Mouse (Mus musculus): ENCODE results near the gene Agap2. TPM values are rescaled to one million over a fixed set of nuclear protein-coding genes. Genes with fewer than 3 reads are reported as not detected.
"Not testable (repeated sequence)": the region's sequence is repeated elsewhere in the genome, so short reads cannot be mapped to it uniquely, and the experiment has no call there.

Agap2 gene
- polyA plus RNA-seq, 1 experiment from 2014 or later: not detected

DNA sequence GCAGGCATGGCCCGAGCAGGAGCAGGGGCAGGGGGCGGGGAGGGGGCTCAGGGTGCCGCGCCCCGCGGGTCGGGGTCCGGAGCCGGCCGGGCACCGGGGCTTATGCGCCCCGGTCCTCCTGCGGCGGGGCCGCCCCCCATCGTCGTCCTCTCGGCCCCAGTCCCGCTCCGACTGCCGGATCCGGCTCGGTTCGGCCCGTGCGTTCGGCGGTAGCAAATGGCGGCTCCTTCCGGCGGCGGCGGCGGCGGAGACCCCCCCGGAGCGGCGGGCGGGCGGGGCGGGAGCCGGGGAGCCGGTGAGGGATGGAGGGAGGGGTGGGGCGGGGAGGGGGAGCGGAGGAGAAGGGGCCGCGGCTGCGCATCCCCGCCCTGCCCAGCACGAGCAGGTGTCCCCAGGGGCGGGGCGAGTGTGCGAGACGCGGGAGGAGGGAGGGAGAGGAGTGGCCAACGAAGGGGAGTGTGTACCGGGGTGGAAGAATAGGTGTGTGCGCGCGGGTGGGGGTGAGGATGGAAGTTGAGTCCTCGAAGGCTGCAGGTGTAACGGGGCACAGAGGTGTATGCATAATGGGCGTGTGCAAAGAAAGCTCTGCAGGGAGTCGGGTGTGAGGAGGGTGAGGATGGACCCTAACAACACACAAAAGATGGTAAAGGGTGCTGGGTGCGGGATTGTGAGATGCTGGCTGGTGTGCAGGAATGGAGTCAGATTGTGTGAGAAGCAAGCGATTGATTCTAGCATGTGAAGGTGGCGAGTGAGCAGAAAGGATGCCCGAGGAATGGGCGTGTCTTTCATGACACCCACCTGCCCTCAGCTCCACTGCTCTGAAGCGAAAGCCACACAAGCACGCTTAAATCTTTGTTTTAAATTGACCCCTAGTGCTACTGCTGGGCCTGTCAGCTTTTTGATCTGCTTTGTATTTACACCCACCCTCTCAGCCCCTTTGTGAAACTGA, 14.8 kb upstream of the Agap2 start, which contains the start of gene March9:
Gene March9, minus strand, starts transcription at position 217 of the 949 bp plus-strand sequence.
- peak within 1 kb of the TSS; percentile 76 for H3K9ac ChIP-seq
- peaks cover 3% of the 10 kb centered on the region for H3K36me3 ChIP-seq
- H3K4me3 ChIP-seq: peak within 1 kb of the TSS; percentile 81
- no peaks in the 10 kb centered on the region for H3K9me3 ChIP-seq (replicated peaks)
- no peak within 1 kb of the TSS for H3K27ac ChIP-seq
- peaks cover 34% of the 10 kb centered on the region for H3K4me1 ChIP-seq (replicated peaks)
- H3K27me3 ChIP-seq: peaks cover 60% of the 10 kb centered on the region
- ATAC-seq (replicated peaks; ENCODE audit: insufficient number of reproducible peaks, insufficient read depth, low FRiP score, low read depth): peak; percentile 20
- WGBS: 1% methylated on average over 57 of the region's 72 CpGs
- peak within 1 kb of the TSS; percentile 100 for H3K4me2 ChIP-seq

DNA sequence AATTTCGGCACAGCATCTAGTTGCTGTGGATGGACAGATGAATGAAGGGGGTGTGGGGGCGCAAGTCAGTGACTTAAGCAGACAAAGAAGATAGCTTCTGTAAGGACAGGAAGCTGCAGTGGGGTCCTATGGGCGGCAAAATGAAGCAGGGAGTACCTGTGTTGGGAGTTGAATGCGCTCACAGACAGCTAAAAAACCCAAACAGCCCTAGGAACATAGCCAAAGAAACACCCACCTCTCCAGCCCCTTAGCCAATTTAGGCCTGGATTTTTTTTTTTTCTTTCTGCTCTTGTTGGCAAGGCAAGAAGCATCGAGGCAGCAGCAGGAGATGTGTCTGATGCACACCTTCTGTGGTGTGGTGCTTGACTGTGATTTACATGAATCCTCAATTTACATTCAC, 14.0 kb upstream of the Agap2 start:
- Histone ChIP-seq H3K36me3 (peaks cover 12% of the 10 kb centered on the region), H3K4me2 (no peak overlapping the region), H3K9ac (no peak overlapping the region), H3K27me3 (peaks cover 54% of the 10 kb centered on the region), H3K9me3 (replicated peaks) (no peaks in the 10 kb centered on the region), H3K4me3 (peak overlapping the region; percentile 81; the same call in 1 of the 2 replicates), H3K27ac (no peak overlapping the region), H3K4me1 (replicated peaks) (peaks cover 36% of the 10 kb centered on the region)
- 57% methylated on average over 5 of the region's 5 CpGs for WGBS
- no peak for ATAC-seq (replicated peaks; ENCODE audit: insufficient number of reproducible peaks, insufficient read depth, low FRiP score, low read depth)

DNA sequence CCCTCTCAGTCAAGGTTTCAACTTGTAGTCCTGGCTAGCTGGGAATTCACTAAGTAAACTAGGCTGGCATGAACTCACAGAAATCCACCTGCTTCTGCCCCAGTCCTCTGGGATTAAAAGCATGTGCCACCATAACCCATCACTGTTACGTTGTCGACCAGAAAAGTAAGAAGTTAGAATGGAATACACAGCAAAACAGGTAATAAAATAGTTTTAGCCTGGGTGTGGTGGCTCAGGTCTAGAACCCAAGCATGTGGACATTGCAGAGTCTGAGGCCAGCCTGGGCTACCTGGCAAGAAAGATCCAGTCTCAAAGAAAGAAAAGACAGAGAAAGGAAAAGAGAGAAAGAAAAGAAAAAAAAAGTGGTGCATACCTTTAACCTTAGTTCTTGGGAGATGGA, 13.6 kb upstream of the Agap2 start:
- no peak for ATAC-seq (replicated peaks; ENCODE audit: insufficient number of reproducible peaks, insufficient read depth, low FRiP score, low read depth)

DNA sequence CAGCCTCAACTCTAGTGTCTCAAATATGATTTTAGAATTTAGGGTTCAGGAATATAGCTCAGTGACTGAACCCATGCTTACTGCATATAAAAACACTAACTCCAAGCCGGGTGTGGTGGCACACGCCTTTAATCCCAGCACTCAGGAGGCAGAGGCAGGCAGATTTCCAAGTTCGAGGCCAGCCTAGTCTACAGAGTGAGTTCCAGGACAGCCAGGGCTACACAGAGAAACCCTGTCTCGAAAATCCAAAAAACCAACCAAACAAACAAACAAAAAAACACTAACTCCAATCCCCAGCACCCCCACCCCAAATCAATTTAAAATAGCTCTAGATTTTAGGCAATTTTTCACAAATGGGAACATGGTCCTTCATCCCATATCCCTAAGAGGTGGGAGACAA, 13.0 kb upstream of the Agap2 start:
- Histone ChIP-seq H3K36me3 (peaks cover 22% of the 10 kb centered on the region), H3K4me1 (replicated peaks) (peaks cover 37% of the 10 kb centered on the region), H3K27me3 (peaks cover 52% of the 10 kb centered on the region)
- H3K4me3 ChIP-seq; ATAC-seq (replicated peaks; ENCODE audit: insufficient number of reproducible peaks, insufficient read depth, low FRiP score, low read depth); H3K27ac ChIP-seq; H3K9me3 ChIP-seq (replicated peaks); H3K4me2 ChIP-seq; H3K9ac ChIP-seq: not testable (repeated sequence)
- 82% methylated on average over 4 of the region's 4 CpGs for WGBS

More for the DNA sequence above, 13.6 kb upstream of the Agap2 start:
- Histone ChIP-seq H3K4me3 (no peak overlapping the region), H3K9ac (no peak overlapping the region), H3K9me3 (replicated peaks) (no peaks in the 10 kb centered on the region), H3K4me1 (replicated peaks) (peaks cover 37% of the 10 kb centered on the region), H3K27ac (no peak overlapping the region), H3K4me2 (no peak overlapping the region), H3K36me3 (peaks cover 16% of the 10 kb centered on the region), H3K27me3 (peaks cover 53% of the 10 kb centered on the region)
- 75% methylated on average over 2 of the region's 2 CpGs for WGBS

DNA sequence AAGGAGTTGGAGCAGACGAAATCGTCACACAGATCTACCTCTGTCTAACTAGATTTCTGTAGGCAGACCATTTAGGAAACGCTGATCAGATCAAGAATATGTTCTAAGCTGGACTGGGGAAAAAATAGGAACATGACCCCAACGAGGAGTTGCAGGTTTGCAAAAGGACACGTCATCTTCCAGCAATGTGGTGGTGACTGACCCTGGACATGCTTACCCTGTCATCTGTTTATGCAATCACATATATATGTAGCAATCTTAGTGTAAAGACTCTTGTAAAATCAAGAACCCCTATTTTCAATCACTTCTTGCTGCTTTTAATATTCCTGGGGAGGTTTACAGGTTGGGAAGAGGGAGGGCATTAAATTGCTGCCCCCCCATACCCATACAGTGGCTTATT, 12.6 kb upstream of the Agap2 start:
- Histone ChIP-seq H3K36me3 (peaks cover 26% of the 10 kb centered on the region), H3K4me2 (no peak overlapping the region), H3K27me3 (peaks cover 48% of the 10 kb centered on the region), H3K9ac (no peak overlapping the region), H3K9me3 (replicated peaks) (no peaks in the 10 kb centered on the region), H3K4me1 (replicated peaks) (peaks cover 37% of the 10 kb centered on the region), H3K4me3 (no peak overlapping the region; the same call in 1 of the 2 replicates), H3K27ac (0 out of 2 replicates have a peak overlapping the region, but pooled peaks have one; percentile 45)
- WGBS: 66% methylated on average over 5 of the region's 5 CpGs
- ATAC-seq (replicated peaks; ENCODE audit: insufficient number of reproducible peaks, insufficient read depth, low FRiP score, low read depth): no peak

DNA sequence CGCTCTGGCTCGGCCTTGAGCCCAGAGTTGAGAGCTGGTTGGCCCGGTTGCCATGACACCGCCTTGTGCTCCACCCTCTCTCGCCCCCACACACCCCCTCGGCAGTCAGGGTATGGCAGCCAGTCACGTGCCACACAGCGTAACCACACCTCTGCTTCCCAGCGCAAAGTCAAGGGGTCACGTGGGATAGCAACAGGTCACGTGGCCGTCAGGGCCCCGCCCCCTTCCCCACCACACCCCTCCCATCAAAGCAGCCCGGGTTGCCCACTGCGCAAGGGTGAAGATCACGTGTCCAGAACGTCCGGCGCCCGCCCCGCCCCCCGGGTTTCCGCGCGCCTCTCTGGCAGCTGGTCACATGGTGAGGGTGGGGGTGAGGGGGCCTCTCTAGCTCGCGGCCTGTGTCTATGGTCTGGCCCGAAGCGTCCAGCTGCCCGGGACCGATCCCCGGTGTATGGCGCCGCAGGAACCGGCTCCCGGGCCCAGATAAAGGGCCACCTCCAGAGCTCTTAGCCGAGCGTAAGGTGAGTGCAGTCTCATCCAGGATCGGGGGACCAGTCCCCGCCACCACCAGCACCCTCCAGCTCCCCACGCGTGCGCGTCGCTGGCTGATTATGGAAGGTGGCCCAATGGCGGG, 11.7 kb upstream of the Agap2 start, which contains the start of gene Cdk4:
Gene Cdk4, plus strand, starts transcription at position 296 of the 634 bp plus-strand sequence.
- Histone ChIP-seq H3K36me3 (peaks cover 34% of the 10 kb centered on the region), H3K9me3 (replicated peaks) (no peaks in the 10 kb centered on the region), H3K9ac (peak within 1 kb of the TSS; percentile 93), H3K4me2 (peak within 1 kb of the TSS; percentile 80), H3K4me3 (peak within 1 kb of the TSS; percentile 80), H3K4me1 (replicated peaks) (peaks cover 38% of the 10 kb centered on the region), H3K27me3 (peaks cover 40% of the 10 kb centered on the region), H3K27ac (peak within 1 kb of the TSS; percentile 86)
- peak; percentile 90 for ATAC-seq (replicated peaks; ENCODE audit: insufficient number of reproducible peaks, insufficient read depth, low FRiP score, low read depth)
- WGBS: under 1% methylated on average over 46 of the region's 46 CpGs

DNA sequence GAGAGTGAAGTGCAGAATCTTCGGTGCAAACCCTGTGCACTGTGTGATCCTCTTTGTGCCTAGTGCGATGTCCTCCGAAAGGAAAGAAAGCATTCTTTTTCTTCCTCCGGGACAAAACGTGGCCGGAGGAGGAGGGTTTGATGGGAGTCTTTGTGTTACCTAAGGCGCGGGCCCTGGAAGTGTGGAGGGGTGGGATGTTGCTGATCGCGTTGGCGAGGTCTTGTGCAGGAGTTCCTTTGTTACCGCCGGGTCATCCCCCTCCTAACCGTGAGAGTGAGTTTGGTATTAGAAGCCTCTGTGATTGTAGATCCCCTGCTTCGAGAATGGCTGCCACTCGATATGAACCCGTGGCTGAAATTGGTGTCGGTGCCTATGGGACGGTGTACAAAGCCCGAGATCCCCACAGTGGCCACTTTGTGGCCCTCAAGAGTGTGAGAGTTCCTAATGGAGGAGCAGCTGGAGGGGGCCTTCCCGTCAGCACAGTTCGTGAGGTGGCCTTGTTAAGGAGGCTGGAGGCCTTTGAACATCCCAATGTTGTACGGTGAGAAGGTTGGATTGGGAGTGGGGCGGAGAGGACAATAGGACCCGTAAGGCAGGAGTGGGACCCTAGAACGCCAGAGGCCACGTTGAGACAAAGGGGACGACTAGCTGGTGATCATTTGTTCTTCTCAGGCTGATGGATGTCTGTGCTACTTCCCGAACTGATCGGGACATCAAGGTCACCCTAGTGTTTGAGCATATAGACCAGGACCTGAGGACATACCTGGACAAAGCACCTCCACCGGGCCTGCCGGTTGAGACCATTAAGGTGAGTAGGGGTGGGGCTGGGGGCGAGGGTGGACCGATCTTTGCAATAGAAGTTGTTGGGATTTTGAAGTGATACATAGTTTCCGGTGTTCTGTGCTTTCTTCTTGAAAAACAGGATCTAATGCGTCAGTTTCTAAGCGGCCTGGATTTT, 10.9 kb upstream of the Agap2 start:
- H3K4me1 ChIP-seq (replicated peaks): peaks cover 38% of the 10 kb centered on the region
- H3K9ac ChIP-seq: peak overlapping the region; percentile 93
- peak overlapping the region; percentile 80 for H3K4me2 ChIP-seq
- peaks cover 38% of the 10 kb centered on the region for H3K36me3 ChIP-seq
- peaks cover 32% of the 10 kb centered on the region for H3K27me3 ChIP-seq
- peak overlapping the region; percentile 86 for H3K27ac ChIP-seq
- 10% methylated on average over 37 of the region's 37 CpGs for WGBS
- H3K4me3 ChIP-seq: peak overlapping the region; percentile 80
- no peaks in the 10 kb centered on the region for H3K9me3 ChIP-seq (replicated peaks)
- no peak for ATAC-seq (replicated peaks; ENCODE audit: insufficient number of reproducible peaks, insufficient read depth, low FRiP score, low read depth)

DNA sequence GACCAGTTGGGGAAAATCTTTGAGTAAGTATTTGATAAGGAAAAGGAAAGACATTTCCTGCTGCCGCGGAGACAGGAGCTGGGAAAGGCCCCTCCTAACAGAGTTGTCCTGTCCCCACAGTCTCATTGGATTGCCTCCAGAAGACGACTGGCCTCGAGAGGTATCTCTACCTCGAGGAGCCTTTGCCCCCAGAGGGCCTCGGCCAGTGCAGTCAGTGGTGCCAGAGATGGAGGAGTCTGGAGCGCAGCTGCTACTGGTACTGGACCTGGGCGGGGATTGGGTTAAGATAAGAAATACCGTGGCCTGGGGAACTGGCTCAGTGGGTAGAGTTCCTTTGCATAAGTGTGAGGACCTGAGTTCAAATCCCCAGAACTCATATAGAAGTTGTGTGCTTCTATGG, 9.1 kb upstream of the Agap2 start:
- H3K4me1 ChIP-seq (replicated peaks): peaks cover 32% of the 10 kb centered on the region
- peak overlapping the region; percentile 28; the same call in 1 of the 2 replicates for H3K27ac ChIP-seq
- WGBS: 58% methylated on average over 9 of the region's 9 CpGs
- H3K4me3 ChIP-seq: no peak overlapping the region
- no peak overlapping the region for H3K9ac ChIP-seq
- H3K9me3 ChIP-seq (replicated peaks): no peaks in the 10 kb centered on the region
- peaks cover 15% of the 10 kb centered on the region for H3K27me3 ChIP-seq
- no peak for ATAC-seq (replicated peaks; ENCODE audit: insufficient number of reproducible peaks, insufficient read depth, low FRiP score, low read depth)
- peaks cover 38% of the 10 kb centered on the region for H3K36me3 ChIP-seq
- no peak overlapping the region for H3K4me2 ChIP-seq

DNA sequence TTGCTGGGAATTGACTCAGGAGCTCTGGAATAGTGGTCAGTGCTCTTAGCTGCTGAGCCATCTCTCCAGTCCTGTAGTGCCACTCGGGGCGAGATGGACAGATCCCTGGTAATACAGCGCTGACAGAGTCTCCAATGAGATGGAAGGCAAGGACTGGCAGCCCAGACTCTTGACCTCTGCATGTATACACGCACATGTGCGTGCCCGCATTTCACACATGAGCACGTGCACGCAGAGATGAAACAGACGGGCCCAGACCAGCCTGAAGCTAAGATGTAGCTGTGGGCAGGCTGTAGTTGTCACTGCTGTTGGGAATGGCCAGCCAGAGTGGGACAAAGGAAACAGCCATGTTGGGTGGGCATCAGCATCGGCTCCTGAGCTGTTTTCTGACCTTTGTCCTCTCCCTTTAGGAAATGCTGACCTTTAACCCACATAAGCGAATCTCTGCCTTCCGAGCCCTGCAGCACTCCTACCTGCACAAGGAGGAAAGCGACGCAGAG, 8.5 kb upstream of the Agap2 start:
- Histone ChIP-seq H3K9me3 (replicated peaks) (no peaks in the 10 kb centered on the region), H3K27me3 (peaks cover 9% of the 10 kb centered on the region), H3K9ac (no peak overlapping the region), H3K4me2 (no peak overlapping the region), H3K4me3 (no peak overlapping the region), H3K27ac (no peak overlapping the region), H3K4me1 (replicated peaks) (peaks cover 36% of the 10 kb centered on the region), H3K36me3 (peaks cover 38% of the 10 kb centered on the region)
- no peak for ATAC-seq (replicated peaks; ENCODE audit: insufficient number of reproducible peaks, insufficient read depth, low FRiP score, low read depth)
- WGBS: 88% methylated on average over 14 of the region's 14 CpGs

DNA sequence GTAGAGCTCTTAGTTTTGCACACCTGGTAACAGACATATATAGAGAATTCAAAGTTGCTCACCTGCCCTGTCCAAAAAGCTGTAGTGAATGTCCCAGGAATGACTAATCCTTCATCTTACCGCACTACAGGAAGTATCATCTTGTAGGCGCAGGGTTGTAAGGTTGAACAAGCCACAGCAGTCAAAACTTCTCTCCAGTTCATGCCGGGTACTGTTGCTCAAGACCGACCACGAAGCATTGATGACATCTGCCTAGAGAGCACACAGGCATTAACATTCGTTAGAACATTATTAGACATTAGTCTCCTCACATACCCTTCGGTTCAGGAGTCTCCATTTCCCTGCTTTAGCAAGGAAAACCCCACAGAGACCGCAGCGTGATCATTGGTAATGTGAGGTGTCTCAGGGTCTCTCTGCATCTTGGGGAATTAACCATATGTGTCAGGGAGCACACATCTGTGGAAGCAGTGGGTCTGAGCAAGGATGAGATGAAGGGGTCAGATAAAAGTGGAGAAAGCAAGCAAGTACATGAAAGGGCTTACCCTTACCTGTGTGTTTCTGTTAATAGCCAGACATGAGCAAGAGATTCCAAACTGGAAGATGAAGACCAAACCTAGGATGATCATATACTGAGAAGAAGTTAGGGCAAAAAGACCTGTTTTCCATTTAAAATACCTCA, 6.6 kb upstream of the Agap2 start:
- Histone ChIP-seq H3K36me3 (peaks cover 38% of the 10 kb centered on the region), H3K27me3 (no peaks in the 10 kb centered on the region), H3K4me2 (peak overlapping the region; percentile 74), H3K4me3 (peak overlapping the region; percentile 78), H3K4me1 (replicated peaks) (peaks cover 32% of the 10 kb centered on the region), H3K9ac (peak overlapping the region; percentile 80), H3K9me3 (replicated peaks) (no peaks in the 10 kb centered on the region), H3K27ac (no peak overlapping the region)
- WGBS: 71% methylated on average over 9 of the region's 9 CpGs
- ATAC-seq (replicated peaks; ENCODE audit: insufficient number of reproducible peaks, insufficient read depth, low FRiP score, low read depth): no peak

Measured in heart, embryonic 15.5 days (tissue).